Mouse (Mus musculus): ENCODE data around the gene Lrrc52.

The Lrrc52 gene

DNA sequence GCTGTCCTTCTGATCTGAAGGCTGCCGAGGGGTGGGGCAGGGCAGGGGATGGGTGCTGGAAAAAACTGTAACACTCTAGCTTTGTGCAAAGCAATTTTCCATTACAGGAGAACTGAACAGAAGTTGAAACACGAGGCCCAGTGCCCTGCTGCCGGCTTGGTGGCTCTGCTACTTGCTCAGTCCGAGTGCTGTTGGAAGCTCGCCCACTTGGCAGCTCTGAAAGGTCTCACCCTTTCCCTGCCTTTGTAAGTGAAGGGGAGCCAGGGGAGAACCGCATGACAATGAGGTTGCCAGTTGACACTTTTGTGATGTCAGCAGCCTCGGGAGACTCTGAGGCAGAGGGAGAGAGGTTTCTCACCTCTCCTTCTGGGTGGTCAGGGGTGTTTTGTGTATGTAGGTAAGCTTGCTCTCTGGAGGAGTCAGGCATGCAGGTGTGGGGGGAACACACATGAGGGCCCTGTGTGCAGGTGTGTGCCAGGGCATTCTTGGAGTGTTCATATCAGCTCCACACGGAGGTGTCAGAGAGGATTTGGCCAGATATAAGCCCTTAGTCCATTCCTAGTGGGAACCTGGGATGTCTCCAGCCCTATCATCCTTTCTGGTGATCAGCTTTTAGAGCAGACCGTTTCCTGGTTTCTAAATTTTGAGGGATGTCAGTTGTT lies at the start of gene Lrrc52:
Gene Lrrc52, minus strand, starts transcription at position 16 of the 662 bp plus-strand sequence.
- DNase-seq (ENCODE audit: low read depth, low spot score), result no peak

DNA sequence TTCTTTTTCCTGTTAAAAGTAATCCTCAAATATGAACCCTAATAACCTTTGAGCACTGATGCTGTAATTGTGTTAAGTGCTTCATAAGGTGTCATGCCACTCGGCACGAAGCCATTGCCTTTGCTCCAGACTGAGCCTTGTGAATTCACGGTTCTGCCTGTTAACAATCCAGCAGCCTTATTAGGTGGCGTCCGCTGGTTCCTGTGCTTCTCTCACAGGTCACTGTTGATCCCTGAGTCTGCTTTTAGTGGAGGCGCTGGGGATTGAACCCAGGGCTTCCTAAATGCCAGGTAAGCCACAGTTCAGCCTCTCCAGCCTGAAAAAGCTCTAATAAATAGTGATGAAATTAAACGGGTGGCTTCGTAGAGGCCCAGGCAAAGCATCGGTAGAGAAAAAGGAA lies 45.0 kb upstream of the Lrrc52 start:
- no peak for DNase-seq (ENCODE audit: low read depth, low spot score)

DNA sequence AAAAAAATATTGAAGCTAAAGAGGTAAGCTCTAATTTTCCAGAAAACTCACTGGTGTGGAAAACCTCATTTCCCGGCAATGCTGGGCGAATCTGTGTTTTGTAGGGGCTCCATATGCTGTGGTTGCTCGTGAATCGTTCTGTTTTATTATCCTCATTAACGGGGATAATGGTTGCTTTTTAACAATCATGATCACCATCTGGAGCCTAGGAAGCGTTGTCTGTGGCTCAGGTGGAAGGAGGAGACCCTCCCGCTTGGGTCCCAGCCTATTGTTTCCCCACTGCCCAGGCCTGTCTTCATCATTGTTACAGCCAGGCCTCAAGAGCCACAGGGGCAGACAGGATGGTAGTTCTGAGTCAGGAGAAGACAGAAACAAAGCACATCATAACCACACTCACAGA lies 39.5 kb upstream of the Lrrc52 start:
- DNase-seq (ENCODE audit: low read depth, low spot score), result no peak

DNA sequence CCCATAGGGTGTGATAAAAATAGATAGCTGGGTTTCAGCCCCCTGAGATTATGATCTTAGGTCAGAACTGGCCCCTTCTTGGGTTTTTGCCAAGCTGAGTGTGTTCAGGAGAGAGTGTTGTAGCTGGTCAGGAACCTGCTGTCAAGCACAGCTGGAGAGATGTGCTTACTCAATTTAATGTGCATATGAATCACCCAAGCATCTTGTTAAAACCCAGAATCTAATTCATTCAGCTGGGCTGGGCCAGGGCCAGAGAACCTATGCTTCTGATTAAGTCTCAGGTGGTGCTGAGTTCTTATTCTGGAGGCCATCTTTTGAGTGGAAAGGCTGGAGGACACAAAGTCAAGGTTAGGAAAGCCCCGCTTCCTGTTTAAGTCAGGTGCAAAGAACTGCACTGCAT lies 38.8 kb upstream of the Lrrc52 start:
- DNase-seq (ENCODE audit: low read depth, low spot score), result no peak

DNA sequence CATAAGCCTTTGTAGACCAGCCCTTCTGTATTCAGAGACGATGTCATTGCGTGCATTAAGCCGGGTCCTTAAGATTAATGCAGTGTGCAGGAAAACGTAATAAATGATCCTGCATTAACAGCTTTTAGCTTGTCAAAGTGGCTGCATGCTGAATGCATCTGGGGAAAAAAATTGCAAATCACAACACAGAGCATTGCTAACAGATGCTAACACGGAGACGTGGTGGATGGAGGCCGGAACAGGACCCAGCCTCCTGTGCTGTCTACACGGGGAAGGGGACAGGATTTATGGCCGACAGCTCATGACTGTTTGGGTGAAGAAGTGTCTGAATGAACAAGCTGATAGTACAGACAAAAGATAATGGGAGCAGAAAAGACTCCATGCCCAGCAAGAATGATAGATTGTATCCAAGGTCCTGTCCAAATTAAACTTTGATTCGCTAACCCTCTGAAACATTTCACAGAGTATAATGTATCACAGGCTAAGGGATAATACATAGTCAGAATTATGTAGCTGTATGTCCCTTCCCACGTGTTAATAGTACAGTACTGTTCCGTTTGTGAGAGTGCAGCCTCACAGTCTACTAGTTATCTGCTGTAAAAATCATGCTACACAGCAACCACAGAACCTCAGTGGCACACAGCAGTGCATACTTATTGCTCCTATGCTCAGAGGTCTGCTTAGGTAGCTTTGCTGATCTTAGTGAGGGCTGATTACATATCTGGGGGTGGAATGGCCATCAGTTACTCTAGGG lies 32.7 kb upstream of the Lrrc52 start:
- no peak for DNase-seq (ENCODE audit: low read depth, low spot score)

DNA sequence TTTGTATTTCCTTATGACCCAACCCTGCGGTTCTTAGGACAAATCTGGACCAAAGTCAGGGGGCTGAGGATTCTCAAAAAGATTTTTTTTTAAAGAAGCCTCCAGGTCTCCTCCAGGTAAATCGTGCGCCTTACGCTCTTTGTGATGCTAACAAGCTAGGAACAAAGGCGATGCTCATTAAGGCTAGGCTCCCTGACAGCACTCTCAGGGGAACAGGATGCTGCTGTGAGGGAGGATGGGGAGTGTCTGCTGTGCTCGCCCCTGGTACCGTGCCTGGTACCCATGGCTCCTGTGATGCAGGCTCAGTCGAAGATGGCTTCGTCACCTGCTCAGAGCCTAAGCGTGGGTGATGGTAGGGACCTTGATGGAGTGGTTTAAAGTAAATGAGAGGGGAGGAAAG lies 31.4 kb upstream of the Lrrc52 start:
- DNase-seq (ENCODE audit: low read depth, low spot score), result no peak

DNA sequence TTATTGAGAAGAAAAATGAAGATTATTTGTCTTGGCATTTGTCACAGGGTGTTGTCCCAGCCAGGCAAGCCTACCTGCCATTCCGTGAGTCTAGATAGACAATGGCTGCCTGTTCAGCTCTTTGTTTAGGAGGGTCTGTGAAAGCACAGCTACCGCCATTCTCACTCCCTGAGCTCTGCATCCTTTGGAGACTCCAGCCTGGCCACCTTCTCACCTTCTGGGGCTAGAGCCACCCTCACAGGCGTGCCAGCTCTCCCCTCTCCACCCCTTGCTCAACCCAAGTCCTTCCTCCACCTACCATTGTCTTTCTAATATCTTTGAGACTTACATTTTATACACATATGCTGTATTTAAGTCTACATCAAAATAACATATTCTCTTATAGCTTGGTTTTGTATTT lies 31.0 kb upstream of the Lrrc52 start:
- no peak for DNase-seq (ENCODE audit: low read depth, low spot score)

DNA sequence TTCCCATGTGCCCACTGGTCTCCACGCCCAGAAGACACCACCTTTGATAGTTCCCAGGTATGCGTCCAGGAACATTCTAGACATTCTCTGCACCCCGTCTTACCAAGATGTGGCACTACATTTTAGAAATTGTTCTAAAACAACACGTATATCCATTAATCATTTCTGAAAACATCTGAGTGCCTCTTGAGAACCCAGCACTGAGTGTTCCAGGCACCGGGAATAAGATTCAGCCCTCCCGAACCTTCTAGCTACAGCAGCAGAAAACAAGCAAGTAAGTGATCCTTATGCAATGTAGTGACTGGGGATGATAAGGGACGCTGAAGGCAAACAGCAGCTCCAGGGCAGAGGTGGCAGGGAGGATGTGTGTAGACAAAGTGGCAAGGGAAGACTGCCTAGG lies 24.9 kb upstream of the Lrrc52 start:
- no peak for DNase-seq (ENCODE audit: low read depth, low spot score)

DNA sequence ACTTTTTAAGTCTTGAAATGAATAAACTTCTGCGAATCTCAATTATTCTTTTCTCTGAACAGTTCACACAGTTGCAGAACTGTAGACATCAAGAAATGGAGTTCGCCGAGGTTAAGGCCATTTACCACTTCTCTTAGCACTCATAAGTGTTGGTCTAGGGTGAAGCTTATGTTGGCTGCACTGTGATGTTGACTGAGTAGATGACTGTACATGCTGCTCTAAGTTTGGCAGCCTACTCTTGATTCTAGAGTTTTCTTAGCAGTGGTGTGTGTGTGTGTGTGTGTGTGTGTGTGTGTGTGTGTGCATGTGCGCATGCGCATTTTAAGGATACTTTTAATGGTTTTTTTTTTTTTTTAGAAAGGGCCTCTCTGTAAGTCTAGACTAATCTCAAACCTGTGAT lies 21.4 kb upstream of the Lrrc52 start:
- DNase-seq (ENCODE audit: low read depth, low spot score), result no peak

DNA sequence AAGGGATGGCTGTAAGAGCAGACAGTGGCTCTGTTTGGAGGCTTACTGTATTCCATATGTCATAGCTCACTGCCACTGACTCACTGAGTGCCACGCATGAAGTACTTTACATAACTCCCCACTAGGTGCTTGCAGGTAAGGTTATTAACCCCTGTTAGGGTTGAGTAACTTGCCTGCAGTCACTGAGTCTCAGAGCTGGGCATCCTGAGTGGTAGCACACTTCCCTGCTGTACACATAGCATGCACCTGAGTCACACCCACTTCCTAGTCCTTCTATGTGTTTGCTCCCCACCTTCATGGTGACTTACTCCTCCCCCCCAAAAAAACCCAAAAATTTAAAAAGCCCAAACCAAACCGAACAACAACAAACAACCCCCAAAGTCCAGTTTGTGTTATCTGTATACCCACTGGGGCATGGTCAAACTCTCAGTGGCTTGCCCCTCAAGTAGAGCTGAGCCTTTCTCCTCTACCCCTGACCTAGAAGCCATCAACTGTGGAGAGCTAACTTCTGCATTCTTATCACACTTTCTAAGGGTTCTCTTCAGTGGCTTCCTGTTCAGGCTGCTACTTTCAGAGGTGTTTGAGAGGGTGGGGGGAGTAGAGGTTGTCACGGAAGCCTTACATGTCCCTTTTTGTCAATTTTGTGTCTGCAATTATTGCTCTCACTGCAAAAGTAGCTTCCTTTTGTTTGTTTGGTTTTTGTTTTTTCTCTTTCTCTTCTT lies 20.5 kb upstream of the Lrrc52 start:
- no peak for DNase-seq (ENCODE audit: low read depth, low spot score)

DNA sequence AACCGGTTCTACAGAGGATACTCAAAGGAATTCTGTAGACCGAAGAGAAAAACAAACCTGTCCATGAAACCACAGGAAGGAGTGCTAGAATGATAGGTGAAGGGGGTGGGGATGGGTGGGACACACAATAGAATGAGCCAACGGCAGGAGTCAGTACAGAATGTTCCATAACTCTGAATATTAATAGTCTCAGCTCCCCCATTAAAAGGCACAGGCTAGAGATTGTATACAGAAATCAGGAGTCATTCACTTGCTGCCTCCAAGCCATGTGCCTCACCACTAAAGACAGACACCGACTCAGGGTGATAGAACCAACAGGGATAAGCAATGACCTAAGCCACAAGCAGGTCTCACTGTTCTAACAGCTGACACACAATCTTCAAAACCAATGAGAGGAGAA lies 16.3 kb upstream of the Lrrc52 start:
- no peak for DNase-seq (ENCODE audit: low read depth, low spot score)

DNA sequence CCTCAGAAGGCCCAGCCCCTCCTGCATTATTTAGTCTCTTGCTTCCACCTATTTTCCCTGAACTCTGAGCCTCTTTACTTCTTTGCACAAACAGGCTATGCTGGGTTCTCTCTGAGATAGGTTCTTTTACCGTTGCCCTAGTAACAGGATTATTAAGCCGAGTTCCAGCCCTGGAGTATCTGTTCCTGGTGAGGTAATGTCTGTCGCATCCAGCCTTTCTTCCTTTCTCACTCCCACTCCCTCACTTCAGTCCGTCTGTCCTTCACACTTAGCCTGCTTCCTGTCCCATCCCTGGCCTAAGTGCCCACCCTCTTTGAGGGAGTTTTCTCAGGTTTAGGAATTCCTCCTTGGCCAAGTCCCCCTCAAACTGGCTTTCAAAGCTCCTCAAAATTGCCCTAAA lies 7.0 kb upstream of the Lrrc52 start:
- DNase-seq (ENCODE audit: low read depth, low spot score), result no peak

DNA sequence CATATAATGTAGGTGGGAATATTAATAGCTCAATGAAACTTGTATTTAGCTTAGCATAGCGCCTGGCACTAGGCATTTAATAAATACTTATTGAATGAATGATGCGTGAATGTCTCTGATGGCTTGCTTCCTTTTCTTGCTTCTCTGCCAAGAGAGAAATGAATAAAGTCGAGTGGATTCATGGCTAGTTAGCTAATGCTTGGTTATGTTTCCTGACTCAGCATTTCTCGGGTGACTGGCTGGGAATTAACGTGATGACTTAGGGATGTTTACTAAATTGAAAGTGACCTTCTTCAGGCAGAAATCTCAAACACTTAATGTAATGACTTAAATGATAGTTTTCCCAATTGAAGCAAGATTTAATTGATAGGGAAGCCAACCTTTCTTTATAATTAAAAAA lies 1.3 kb upstream of the Lrrc52 start:
- no peak for DNase-seq (ENCODE audit: low read depth, low spot score)

DNA sequence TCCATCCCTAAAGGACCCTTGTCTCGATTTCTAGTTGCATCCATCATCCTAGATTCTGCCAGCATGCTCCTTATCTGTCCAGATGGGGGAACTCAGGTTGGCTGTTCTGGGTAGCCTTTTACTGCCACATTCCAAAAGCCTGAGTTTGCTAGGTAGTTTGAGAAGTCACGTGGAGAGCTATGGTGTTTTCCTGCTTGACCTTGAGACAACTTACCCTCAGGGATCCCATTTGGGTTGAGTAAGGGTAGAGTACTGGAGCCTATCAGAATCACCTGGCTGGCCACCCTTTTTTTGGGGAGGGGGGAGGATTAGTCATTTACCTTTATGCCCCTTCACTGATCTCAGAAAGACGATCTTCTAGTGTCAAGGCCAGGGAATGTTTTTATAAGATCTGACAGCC lies 9.3 kb downstream of the Lrrc52 start:
- DNase-seq (ENCODE audit: low read depth, low spot score), result no peak

DNA sequence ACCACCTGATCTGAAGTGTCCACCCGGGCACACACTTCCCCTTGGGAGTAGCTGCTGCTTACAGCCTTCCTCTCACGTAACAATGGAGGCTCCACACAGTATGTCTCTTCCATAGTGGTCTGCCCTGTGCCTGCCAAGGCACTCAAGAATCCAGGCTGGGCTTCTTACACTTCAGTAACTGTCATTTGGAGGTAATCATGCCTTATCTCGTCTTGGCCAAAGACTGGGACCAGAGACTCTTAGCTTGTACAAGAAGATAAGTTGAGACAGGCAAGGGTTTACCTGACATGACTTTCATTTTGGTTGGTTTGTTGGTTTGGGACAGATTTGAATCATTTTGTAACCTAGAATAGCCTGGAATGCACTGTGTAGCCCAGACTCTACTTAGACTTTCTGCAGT lies 13.5 kb downstream of the Lrrc52 start:
- no peak for DNase-seq (ENCODE audit: low read depth, low spot score)

DNA sequence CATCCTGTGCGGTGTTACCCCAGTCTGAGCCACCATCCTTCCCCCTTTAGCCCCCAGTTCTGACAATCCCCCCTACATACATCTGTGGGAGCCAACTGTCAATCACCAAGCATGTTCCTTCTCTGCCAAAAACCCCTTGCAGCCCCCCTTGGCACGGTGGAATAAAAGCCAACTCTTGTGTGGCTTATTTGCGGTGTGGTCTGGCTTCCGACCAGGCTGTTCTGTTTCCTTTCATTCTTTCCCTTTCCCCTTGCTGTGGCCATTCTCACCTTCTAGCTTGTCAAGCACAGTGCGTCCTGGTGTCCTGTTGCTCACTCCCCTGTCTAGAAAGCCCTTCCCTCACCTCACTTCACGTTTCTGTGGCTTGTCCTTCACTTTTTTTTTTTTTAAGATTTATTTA lies 14.1 kb downstream of the Lrrc52 start:
- no peak for DNase-seq (ENCODE audit: low read depth, low spot score)

DNA sequence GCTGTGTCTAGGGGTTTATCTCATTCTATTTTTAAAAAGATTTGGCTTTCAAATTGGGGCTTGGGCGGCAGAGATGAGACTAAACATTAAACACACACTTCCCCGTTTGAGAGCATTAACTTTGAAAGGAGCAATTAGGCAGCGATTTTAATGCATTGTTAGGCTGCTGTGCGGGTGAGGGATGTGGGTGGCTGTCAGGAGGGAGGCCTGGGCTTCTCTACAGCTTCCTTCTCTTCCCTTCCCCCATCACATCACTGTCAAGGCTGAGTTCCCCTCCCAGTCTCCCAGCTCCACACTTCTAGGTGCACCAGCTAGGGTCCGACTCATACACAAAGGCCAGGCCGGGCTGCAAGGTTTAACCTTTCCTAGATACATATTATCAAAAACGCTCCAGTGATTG lies 18.0 kb downstream of the Lrrc52 start:
- no peak for DNase-seq (ENCODE audit: low read depth, low spot score)

DNA sequence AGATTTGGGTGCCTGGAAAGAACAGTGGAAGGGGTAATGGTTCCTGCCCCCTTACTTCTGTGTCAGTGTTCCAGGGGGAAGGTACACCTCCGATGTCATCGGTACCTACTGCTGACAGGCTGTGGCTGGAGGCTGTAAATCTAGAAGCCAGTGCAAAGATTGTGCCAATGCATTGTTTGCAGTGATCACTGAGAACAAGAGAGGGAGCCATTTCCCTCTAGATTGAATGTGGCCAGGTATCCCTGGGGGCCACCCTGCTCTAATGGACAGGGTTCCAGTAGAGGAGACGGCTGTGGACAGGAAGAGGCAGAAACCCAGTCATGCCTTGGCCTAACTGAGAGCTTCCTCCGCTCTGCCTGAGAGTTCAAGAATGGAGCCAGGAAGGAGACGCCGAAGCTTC lies 18.5 kb downstream of the Lrrc52 start:
- no peak for DNase-seq (ENCODE audit: low read depth, low spot score)

DNA sequence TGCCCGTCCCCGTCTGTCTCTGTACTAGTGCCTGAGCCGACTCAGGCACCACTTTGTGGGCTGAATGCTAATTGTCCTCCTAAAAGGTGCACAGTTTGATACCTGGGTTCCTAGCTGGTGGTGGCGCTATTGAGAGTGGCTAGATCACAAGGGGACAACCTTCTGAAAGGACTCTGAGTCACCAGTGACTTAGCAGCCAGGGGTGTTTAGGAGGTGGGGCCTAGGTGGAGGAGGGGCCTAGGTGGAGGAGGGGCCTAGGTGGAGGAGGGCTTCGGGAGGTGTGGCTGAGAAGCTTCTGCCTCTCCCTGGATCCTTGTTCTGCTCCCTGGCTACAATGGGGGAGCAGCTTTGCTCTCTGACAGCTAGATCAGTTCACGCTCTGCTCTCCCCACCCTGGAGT lies 20.1 kb downstream of the Lrrc52 start:
- no peak for DNase-seq (ENCODE audit: low read depth, low spot score)

DNA sequence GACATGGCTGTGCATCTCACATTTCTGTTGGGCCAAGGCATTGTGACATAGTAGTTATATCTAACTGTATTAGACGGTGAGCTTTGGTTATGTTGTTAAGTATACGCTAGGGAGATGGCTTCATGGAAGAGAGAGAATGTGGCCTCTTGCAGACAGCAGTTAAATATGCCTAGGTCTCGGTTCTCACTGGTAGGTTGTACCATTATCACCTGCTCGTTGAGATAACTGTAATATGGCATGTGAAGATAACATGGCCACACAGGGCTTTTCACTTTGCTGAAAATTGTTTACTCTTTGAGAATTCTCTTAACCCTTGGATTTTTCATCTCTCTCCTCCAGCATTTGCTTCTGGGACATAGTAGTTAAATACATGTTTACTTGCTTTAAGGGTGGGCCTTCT lies 21.4 kb downstream of the Lrrc52 start:
- no peak for DNase-seq (ENCODE audit: low read depth, low spot score)

DNA sequence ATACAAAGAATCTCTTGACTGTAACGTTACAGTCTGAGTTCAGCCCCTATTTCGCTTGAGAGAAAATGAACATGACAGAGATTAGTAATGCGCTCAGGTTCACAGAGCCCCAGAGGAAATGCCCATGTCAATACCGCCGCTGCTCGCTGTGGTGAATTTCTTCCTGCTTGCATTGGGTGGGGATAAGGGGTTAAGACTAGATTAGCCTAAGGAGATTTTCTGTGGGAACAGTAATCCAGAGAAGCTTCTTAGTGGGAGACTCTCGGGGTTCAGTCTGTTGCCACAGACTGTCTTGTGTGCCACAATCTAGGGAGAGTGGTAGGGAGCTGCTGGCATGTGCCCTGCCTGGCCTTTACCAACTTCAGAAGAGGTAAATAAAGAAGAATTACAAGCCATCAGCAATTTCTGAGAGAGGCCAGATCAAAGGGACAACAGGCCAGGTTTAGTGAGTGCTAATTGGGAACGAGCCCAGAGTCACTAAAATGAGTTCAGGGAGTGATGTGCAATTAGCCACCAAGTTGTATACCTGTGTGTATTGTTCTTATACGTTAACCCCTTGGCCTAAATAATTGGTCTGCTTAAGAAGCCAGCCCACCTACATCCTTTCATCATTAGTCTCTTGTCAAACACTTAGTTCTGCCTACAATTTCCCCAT lies 28.2 kb downstream of the Lrrc52 start:
- no peak for DNase-seq (ENCODE audit: low read depth, low spot score)

DNA sequence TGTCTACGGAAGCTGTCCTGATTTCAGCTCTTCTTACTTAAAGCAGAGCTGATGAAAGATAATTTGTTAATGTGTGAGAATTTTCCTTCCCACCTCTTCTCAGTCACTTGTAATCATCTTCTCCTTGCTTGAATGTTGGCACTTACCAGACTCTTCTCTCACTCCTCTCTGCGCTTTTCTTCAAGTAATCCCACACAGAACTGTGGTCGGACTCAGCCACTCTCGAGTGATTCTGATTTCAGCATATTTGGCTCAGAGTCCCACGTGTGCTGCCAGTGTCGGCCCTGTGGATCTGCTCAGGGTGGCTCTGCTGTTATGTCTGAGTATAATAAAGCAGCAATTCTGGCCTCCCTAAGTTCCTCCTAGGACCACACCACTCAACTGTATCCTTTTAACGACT lies 29.5 kb downstream of the Lrrc52 start:
- no peak for DNase-seq (ENCODE audit: low read depth, low spot score)

All from 3T3-L1 (cell line).